Mouse (Mus musculus) layer of hippocampus, adult 11-12 months (tissue): ENCODE results near the gene Zfp113.

Experiments
- DNase-seq: peaks from one replicate; pipeline ENCODE4 v3.0.0; 2022; ENCODE audit warnings: low spot score

Zfp113 gene

DNA sequence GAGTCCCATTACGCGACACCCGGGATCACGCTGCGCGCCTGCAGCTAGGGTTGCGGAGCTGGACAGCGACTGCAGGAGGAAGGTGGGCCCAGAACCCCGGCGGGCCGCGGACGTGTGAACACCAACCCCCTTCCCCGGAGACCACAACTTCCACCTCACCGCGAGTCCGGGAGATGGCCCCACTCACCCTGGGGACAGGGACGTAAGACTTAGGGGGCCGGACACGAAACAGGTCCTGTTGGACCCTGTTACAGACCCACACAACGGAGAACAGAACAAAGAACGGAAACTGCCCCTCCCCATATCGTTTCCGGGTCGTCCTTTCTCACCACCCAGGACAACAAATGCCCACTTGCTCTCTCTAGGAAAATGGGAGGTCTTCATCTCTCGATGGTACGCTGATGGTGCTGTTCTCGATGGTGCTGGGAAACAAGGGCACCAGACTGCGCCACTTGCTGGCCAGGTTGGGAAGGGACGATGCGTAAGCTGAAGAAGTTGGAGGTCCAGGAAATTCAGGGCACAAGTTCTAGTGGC is at the start of gene Zfp113:
Zfp113 (minus strand) TSS at position 302 of the 534 bp plus-strand sequence.
- peak; percentile 94 for DNase-seq

DNA sequence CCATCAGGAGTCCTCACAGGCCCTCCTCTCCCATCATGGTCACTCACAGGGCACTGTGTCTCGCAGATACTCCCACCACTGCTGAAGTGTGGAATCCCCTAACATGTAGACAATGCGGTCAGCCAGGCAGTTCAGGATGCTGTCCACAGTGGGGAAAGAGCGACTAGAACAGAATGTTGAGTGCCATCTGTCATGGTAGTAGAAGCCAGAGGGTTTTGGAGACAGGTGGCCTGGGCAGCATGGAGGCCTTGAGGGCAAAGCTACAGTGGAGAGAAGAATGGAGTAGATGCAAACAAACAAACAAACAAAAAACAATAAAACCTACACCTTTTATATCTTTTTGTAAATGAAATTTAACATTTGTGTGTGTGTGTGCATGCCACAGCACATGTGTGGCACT is 46.5 kb upstream of the Zfp113 start:
- no peak for DNase-seq

DNA sequence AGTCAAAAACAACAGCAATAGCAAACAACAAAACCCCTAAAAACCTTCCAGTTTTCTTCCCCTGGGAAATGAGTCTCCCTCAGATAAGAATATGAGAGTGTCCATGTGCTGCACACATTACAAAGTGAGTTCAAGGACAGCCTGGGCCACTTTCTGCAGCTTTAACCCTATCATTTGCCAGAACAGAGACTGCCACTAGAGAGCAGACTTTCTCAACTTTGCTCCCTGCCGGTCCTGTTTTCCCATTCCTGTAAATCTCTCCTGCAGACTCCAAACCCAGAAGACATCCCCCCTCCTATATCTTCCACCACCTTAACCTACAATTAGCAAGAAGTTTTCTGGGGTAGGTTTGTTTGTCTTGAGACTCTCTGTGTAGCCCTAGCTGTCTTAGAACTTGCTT is 44.0 kb upstream of the Zfp113 start:
- DNase-seq: no peak

DNA sequence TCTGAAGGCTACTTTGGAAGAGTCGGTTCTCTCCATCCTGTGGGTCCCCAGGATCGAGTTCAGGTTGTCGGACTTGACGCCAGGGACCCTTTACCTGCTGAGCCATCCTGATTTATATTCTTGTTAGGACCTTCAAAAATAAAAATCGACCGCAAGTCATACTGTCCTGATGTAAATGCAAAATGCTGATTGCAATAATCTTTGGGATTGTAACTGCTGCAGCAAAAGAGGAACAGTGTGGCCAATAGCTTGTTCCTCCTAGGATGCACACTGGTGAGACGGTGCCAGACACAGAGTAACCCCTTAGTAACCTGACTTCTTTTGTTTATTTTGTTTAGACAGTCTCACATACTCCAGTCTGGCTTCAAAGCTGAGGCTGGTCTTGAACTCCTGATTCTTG is 39.9 kb upstream of the Zfp113 start:
- no peak for DNase-seq

DNA sequence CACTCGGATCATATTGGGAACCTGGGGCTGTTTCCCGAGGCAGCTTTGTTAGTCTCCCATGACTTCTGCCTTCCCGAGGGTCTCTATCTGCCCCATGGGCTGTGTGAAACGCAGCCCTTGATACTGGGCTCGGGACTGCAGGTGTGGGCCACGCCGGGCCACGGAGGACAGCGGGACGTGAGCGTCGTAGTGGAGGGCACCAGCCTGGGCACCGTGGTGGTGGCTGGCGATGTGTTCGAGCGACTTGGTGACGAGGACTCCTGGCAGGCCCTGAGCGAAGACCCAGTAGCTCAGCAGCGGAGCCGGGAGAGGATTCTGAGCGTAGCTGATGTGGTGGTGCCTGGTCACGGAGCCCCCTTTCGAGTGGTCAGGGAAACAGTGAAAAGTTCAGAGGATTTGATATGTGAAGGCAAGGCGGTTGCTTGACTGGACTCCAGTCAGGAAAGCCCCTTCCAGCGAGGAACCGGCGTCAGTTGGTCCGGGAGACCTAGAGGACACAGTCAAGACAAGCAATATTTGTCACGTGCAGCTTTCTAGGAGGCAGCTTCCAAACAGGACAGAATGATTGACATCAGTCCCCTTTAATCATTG is 39.3 kb upstream of the Zfp113 start:
- DNase-seq: peak; percentile 22

DNA sequence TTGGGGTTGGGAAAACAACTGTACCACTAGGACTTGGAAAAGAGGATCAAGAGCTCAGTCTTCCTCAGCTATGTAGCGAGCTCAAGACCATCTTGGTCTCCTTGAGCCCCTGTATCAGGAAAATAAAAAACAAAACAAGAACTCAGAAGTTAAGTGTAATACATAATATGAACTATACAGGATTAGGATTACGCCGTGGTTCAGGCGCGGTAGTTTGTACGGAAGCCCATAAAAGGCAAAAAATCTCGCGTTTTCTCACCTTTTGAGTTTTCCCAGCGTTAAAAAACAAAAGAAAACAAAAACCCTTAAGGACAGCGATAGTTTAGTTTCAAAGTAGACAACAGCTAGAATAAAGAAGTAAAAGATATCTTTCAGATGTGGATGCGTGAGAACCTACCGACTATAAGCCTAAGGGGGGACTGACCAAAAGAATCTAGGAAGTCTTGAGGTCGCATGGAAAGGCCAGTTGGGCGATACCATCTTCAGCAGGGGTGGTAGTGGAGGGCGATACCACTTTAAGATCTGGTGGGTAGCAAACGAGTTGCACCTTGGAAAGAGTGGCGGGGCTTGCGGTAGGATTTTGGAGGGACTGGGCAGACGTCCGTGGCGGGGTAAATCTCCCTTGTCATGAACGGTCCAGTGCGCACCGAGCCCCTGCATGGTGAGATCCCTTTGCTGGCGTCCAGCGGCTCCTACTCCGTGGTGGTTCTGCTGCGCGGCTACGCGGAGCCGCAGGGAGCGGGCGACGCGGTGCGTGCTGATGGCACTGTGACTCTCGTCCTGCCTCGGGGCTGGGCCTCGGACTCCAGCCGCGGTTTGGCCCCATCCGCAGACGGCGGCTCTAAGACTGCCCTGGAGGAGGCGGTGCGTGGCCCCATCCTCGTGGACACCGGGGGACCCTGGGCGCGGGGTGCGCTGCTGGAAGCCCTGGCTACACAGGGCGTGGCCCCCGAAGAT is 38.5 kb upstream of the Zfp113 start, which contains the start of gene Mblac1:
Mblac1 (plus strand) TSS at position 544 of the 957 bp plus-strand sequence.
- peak; percentile 86 for DNase-seq

DNA sequence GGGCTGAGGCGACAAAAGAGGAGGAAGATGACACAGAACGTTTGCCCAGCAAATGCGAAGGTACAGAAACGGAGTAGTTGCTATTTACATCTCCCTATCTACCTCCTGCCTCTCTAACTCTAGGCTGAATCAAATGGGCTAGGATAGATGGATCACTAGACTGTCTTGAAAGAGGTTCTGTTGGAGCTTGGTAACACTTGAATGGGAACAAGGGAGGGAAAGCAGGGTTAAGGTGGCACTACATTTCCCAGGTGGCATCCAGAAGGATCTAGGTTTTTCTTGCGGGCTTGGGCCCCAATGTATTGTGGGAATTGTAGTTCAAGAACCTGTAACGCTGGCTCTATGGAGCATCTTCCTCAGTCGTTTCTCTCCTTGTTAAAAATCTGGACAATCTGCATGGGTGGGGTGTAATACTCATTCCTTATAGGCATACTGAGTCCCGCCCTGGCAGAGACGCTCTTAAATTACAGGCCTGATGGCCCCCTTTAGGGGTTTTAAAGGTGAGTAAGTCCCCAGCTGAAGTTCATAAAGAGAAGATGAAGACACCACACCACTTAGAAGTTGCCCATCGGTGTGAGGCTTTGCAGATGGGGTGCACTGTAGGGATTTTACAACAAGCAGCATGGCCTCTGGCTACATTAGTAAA is 32.2 kb upstream of the Zfp113 start:
- peak; percentile 81 for DNase-seq

DNA sequence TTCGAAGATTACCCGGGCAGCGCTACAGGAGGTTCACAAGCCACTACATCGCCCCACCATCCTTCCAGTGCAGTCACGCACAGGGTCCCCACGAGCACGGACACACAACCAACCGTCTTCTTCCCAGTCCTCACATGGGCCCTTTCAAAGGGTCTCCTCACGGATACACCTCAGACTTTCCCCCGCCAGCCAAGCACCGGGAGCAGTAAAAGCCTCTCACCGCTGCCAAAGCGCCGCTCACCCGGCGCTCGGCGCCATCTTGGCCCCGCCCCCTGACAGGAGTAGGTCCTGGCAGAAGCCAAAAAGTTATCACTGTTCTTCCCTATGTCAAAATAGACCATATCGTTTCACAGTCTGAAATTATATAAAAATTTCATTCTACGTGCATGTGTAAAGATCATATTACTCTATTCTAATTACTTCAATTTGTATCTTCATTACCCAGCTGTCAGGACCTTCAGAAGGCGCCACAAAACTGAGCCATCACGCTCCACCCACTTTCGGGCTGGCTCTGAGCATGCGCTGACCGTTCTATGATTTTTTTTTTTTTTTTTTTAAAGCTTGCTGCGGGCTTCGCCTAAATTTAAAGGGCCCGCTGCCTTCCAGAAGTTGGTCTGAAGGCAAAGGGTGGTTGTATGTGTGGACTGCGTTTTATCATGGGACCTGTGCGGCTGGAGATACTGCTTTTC is 31.6 kb upstream of the Zfp113 start, which contains the start of the genes Taf6 and Cnpy4:
Taf6 (minus strand) TSS at position 502 of the 689 bp plus-strand sequence.
Cnpy4 (plus strand) TSS at position 536 of the 689 bp plus-strand sequence.
- DNase-seq: peak; percentile 80

DNA sequence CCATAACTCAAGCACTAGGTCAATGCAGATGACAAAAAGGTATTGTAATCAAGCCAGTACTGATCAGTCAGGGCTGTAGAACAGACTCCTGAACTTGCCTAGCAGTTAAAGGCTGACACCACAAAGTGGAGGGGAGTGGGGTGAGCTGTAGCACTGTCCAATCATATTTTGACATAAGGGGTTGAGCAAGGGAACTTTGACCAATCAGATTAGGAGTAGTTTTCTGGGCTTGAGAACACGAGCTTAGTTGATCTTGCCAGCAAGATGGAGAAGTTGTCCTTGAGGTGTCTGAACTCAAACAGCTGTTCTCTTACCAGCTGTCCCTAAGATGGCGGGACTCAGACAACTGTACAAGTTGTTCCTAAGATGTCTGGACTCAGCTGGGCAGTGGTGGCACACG is 17.7 kb upstream of the Zfp113 start:
- DNase-seq: no peak

DNA sequence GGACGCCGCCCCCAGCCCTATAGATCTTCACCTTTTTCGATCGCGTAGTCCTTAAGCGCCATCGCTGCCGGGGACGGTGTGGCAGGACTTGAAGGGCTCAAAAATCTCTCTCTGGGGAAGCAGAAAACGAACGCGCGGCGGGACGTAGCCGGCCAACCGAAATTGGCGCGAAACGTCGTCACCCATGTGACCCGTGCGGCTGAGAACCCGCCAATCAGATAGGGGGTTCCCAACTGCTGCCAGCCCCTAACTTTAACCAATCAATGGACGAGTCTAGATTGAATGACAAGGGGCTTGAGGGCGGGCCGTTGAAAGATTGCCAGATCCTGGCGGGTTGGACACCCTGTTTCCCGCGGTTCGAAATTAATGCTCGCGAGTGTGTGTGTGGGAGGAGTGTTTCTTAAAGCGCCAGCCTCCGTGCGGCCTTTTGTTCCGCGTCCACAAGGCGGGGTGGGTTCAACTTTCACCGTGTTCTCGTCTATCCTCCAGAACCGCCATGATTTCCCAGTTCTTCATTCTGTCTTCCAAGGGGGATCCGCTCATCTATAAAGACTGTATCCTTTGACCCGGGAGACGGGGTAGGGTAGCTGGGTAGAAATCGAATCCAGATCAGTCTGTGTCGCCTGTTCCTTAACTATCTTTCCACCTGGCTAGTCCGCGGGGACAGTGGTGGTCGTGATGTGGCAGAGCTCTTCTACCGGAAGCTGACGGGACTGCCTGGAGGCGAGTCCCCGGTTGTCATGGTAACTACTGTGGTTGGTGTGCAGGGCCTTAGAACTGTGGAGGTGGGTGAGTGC is 16.3 kb upstream of the Zfp113 start, which contains the start of the genes Ap4m1 and Mcm7:
Ap4m1 (plus strand) TSS at position 308 of the 797 bp plus-strand sequence.
Mcm7 (minus strand) TSS at position 728 of the 797 bp plus-strand sequence.
- DNase-seq: peak; percentile 98

DNA sequence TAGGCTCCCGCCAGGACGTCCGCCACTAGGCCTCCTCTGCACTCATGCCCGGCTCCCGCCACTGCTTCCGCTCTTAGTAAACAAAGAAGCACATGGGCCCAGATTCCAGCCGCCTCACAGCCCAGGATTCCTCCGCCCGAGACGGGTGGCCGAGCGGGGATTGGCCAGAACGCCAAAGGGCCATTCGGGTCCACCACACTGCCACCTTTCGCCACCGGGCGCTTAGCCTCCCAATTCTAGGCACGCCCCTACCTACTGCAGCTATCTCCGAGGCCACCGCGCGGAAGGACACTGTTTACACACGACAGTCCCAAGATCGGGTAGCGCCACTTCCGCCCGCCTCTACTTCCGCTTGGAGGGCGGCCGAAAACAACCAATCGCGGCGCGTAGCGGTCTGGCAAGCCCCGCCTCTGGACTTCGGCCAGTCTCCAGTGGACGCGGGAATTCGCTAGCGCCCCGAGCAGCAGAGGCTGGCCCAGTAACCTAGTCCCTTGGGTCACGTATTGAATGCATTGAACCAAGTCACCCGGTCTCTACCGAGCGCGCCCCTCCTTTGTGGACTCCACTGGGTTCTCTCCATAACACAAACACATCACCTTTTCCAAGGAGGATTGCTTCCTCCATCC is 15.5 kb upstream of the Zfp113 start:
- DNase-seq: peak; percentile 94

DNA sequence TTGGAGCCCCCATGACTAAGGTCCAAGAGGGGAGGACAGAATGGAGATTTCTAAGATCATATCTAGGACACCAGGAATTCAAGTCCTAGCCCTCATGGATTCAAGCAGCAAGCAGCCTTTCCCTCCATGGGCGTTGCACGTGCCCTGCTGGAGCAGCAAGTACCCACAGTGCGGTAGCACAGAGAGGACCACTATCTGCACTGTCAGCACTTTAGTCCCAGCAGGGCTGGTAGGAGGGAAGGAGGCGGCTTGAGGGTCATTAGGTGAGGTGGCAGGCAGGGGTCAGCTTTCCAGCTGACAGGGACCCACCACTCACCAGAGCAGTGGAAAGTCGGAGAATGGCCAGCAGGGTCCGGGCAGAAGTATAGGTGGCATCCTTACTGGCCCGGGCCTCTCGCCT is 10.1 kb upstream of the Zfp113 start:
- DNase-seq: no peak

DNA sequence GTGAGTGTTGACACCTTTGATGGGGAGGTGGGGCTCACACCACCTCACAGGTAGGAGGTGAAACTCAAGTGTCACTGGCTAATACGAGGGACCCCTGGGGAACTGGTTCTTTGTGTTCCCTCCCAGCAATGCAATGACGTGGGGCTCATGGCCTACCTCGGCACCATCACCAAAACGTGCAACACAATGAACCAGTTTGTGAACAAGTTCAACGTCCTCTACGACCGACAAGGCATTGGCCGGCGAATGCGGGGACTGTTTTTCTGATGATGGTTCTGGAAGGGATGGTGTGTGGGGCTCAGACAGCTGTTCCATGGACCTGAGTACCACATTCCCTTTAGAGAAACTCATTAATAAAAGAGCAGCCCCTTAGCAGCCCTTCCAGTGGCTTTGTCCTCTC is 8.1 kb upstream of the Zfp113 start:
- no peak for DNase-seq

DNA sequence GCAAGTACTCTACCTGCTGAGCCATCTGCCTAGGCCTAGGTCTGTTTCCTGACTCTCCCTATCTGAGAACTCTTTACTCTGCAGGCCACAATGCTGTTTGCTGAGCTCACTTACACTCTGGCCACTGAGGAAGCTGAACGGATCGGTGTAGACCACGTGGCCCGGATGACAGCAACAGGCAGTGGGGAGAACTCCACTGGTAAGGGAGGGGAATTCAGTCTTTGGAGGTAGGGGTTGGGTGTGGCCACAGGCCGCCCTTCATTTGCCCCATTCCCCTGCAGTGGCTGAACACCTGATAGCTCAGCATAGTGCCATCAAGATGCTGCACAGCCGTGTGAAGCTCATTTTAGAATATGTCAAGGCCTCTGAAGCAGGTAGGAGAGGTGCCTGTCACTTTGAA is 7.5 kb upstream of the Zfp113 start:
- no peak for DNase-seq

DNA sequence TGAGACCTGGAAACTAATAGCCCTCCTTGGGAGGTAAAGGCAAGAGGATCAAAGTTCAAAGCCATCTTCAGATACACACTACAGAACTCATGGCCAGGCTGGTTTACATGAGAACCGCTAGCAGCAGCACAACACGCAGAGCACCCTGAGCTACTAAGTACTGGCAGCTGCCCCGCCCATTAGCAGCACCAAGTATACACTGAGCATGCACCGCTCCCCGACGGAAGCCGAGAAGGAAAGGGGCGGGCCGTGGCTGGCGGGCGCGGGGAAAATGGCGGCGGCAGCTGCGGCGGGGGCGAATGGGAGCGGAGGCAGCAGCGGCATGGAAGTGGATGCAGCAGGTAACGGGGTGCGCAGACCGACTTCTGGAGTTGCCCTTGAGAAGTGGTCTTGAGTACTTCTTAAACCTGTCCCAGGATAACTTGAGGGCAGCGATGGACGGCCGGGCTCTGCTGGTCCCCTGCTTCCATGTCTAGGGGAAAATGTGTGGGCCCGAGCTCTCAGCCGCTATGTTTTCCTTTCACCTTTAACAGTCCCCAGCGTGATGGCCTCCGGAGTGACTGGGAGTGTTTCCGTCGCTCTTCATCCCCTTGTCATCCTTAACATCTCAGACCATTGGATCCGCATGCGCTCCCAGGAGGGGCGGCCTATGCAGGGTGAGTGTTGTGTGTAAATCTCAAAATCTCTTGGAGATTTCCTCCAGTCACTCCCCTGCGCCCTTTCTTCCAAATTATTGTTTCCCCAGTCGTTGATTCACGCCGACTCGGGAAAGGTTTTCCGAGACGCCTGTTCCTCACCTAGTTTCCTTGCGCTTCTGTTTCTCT is 5.5 kb upstream of the Zfp113 start, which contains the start of gene Cops6:
Cops6 (plus strand) TSS at position 230 of the 824 bp plus-strand sequence.
- peak; percentile 94 for DNase-seq

DNA sequence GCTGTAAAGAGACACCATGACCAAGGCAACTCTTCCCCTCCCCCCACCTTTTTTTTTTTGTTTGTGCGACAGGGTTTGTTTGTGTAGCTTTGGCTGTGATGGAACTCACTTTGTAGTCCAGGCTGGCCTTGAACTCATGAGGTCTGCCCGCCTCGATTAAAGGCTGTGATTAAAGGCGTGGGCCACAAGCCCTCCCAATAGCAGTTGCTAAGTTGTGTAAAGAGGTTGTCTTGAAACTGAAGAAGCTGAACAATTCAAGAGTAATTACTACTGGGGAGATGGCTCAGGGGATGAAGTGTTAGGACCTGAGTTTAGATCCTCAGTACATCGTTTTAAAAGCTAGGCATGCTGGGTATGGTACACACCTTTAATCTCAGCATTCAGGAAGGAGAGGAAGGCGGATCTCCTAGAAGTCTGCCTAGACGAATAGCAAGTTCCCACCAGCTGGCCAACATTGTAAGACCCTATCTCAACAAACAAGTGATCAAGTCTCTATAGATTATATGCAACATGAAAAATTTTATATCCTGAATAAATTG is 4.7 kb upstream of the Zfp113 start:
- DNase-seq: no peak

DNA sequence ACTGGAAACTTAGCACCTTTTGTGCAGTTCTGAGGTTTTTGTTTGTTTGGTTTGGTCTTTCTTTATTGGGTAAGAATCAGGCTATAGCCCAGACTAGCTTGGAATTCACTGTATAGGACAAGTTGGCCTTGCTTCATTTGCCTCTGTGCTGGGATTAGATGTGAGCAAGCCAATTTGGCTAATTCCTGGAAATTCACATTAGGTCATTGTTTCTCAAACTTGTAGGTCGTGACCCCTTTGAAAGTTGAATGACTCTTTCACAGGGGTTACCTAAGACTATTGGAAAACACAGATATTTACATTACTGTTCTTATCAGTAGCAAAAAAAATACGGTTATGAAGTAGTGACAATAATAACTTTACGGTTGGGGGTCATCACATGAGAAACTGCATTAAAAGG is 1.2 kb downstream of the Zfp113 start:
- DNase-seq: no peak

DNA sequence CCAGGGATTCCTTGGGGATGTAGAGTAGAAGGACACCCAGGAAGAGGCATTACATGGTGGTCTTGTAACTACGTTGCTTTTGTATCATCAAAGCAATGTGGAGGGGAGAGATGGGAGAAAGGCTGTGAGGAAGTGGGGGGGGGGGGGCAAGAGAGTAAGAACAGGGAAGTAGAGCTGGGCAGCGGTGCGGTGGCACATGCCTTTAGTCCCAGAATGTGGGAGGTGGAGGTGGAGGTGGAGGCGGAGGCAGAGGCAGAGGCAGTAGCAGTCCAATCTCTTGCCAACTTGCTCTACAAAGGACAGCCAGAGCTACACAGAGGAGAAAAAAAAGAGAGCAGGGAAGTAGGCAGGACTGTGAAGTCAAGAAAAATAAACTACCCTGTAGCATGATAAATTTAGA is 17.0 kb downstream of the Zfp113 start:
- no peak for DNase-seq
